Mouse (Mus musculus): ENCODE results near the gene Fuz. TPM values are rescaled to one million over a fixed set of nuclear protein-coding genes. Genes with fewer than 3 reads are reported as not detected.
A peak's percentile ranks its signal among the peaks of the same experiment; 100 is the strongest.
"Not testable (repeated sequence)": the region's sequence is repeated elsewhere in the genome, so short reads cannot be mapped to it uniquely, and the experiment has no call there.

The Fuz gene
- polyA plus RNA-seq, 1 experiment from 2014 or later: 18.7 TPM

GRCm38 (mm10) chr7:44871774-44872173, 24.1 kb upstream of the Fuz start:
- not testable (repeated sequence) for H3K9me3 ChIP-seq (ENCODE audit: control insufficient read depth, low read length); H3K27ac ChIP-seq (ENCODE audit: low read depth, low read length); H3K36me3 ChIP-seq (ENCODE audit: control insufficient read depth, insufficient read depth, low read length); H3K4me3 ChIP-seq (ENCODE audit: low read depth, low read length); H3K4me2 ChIP-seq (ENCODE audit: low read depth); ATAC-seq (ENCODE audit: insufficient read depth, low FRiP score, low TSS enrichment); DNase-seq (ENCODE audit: low spot score); H3K9ac ChIP-seq (ENCODE audit: low read length); H3K27me3 ChIP-seq (ENCODE audit: control insufficient read depth, insufficient read depth, low read length)
- peaks cover 19% of the 10 kb centered on the region for H3K4me1 ChIP-seq (ENCODE audit: control insufficient read depth, insufficient read depth, low read length)
- 83% methylated on average over 2 of the region's 2 CpGs for WGBS

- Histone ChIP-seq H3K4me1 (ENCODE audit: control insufficient read depth, insufficient read depth, low read length) (no peaks in the 10 kb centered on the region), H3K4me2 (ENCODE audit: low read depth) (no peak overlapping the region), H3K4me3 (ENCODE audit: low read depth, low read length) (no peak overlapping the region), H3K27me3 (ENCODE audit: control insufficient read depth, insufficient read depth, low read length) (no peaks in the 10 kb centered on the region), H3K9ac (ENCODE audit: low read length) (no peak overlapping the region), H3K36me3 (ENCODE audit: control insufficient read depth, insufficient read depth, low read length) (peaks cover 30% of the 10 kb centered on the region), H3K27ac (ENCODE audit: low read depth, low read length) (no peak overlapping the region), H3K9me3 (ENCODE audit: control insufficient read depth, low read length) (no peaks in the 10 kb centered on the region)
- no peak for ATAC-seq (ENCODE audit: insufficient read depth, low FRiP score, low TSS enrichment)
- DNase-seq (ENCODE audit: low spot score): no peak
- 92% methylated on average over 14 of the region's 14 CpGs for WGBS
Measured at GRCm38 (mm10) chr7:44877833-44878232, 18.0 kb upstream of the Fuz start.

GRCm38 (mm10) chr7:44883036-44883435, 12.8 kb upstream of the Fuz start:
- ATAC-seq (ENCODE audit: insufficient read depth, low FRiP score, low TSS enrichment) (no peak), DNase-seq (ENCODE audit: low spot score) (no peak)
- peaks cover 40% of the 10 kb centered on the region for H3K36me3 ChIP-seq (ENCODE audit: control insufficient read depth, insufficient read depth, low read length)
- no peak overlapping the region for H3K27ac ChIP-seq (ENCODE audit: low read depth, low read length)
- WGBS: 93% methylated on average over 3 of the region's 3 CpGs
- H3K27me3 ChIP-seq (ENCODE audit: control insufficient read depth, insufficient read depth, low read length): no peaks in the 10 kb centered on the region
- H3K4me1 ChIP-seq (ENCODE audit: control insufficient read depth, insufficient read depth, low read length): no peaks in the 10 kb centered on the region
- no peak overlapping the region for H3K9ac ChIP-seq (ENCODE audit: low read length)
- H3K4me3 ChIP-seq (ENCODE audit: low read depth, low read length): no peak overlapping the region
- H3K9me3 ChIP-seq (ENCODE audit: control insufficient read depth, low read length): no peaks in the 10 kb centered on the region
- no peak overlapping the region for H3K4me2 ChIP-seq (ENCODE audit: low read depth)

GRCm38 (mm10) chr7:44884637-44885036, 11.2 kb upstream of the Fuz start:
- 96% methylated on average over 5 of the region's 5 CpGs for WGBS
- Histone ChIP-seq H3K9me3 (ENCODE audit: control insufficient read depth, low read length) (no peaks in the 10 kb centered on the region), H3K9ac (ENCODE audit: low read length) (no peak overlapping the region), H3K27ac (ENCODE audit: low read depth, low read length) (no peak overlapping the region), H3K4me3 (ENCODE audit: low read depth, low read length) (no peak overlapping the region), H3K36me3 (ENCODE audit: control insufficient read depth, insufficient read depth, low read length) (peaks cover 40% of the 10 kb centered on the region), H3K27me3 (ENCODE audit: control insufficient read depth, insufficient read depth, low read length) (no peaks in the 10 kb centered on the region), H3K4me1 (ENCODE audit: control insufficient read depth, insufficient read depth, low read length) (no peaks in the 10 kb centered on the region), H3K4me2 (ENCODE audit: low read depth) (no peak overlapping the region)
- DNase-seq (ENCODE audit: low spot score): no peak
- no peak for ATAC-seq (ENCODE audit: insufficient read depth, low FRiP score, low TSS enrichment)

- WGBS: 89% methylated on average over 7 of the region's 7 CpGs
- Histone ChIP-seq H3K36me3 (ENCODE audit: control insufficient read depth, insufficient read depth, low read length) (peaks cover 25% of the 10 kb centered on the region), H3K4me1 (ENCODE audit: control insufficient read depth, insufficient read depth, low read length) (peaks cover 8% of the 10 kb centered on the region), H3K9me3 (ENCODE audit: control insufficient read depth, low read length) (no peaks in the 10 kb centered on the region), H3K9ac (ENCODE audit: low read length) (no peak overlapping the region), H3K27ac (ENCODE audit: low read depth, low read length) (no peak overlapping the region), H3K27me3 (ENCODE audit: control insufficient read depth, insufficient read depth, low read length) (no peaks in the 10 kb centered on the region), H3K4me3 (ENCODE audit: low read depth, low read length) (no peak overlapping the region), H3K4me2 (ENCODE audit: low read depth) (no peak overlapping the region)
- no peak for DNase-seq (ENCODE audit: low spot score)
- ATAC-seq (ENCODE audit: insufficient read depth, low FRiP score, low TSS enrichment): no peak
Measured at GRCm38 (mm10) chr7:44886964-44887363, 8.9 kb upstream of the Fuz start.

- Histone ChIP-seq H3K36me3 (ENCODE audit: control insufficient read depth, insufficient read depth, low read length) (peaks cover 18% of the 10 kb centered on the region), H3K4me1 (ENCODE audit: control insufficient read depth, insufficient read depth, low read length) (peaks cover 14% of the 10 kb centered on the region), H3K4me3 (ENCODE audit: low read depth, low read length) (no peak overlapping the region), H3K27me3 (ENCODE audit: control insufficient read depth, insufficient read depth, low read length) (no peaks in the 10 kb centered on the region), H3K9me3 (ENCODE audit: control insufficient read depth, low read length) (no peaks in the 10 kb centered on the region), H3K4me2 (ENCODE audit: low read depth) (no peak overlapping the region), H3K27ac (ENCODE audit: low read depth, low read length) (no peak overlapping the region), H3K9ac (ENCODE audit: low read length) (no peak overlapping the region)
- DNase-seq (ENCODE audit: low spot score) (no peak), ATAC-seq (ENCODE audit: insufficient read depth, low FRiP score, low TSS enrichment) (no peak)
- 94% methylated on average over 13 of the region's 13 CpGs for WGBS
Measured at GRCm38 (mm10) chr7:44888256-44889105, 7.4 kb upstream of the Fuz start.

- WGBS: 88% methylated on average over 6 of the region's 7 CpGs
Measured at GRCm38 (mm10) chr7:44890180-44890579, 5.7 kb upstream of the Fuz start.

GRCm38 (mm10) chr7:44890737-44891136, 5.1 kb upstream of the Fuz start:
- Histone ChIP-seq H3K27me3 (ENCODE audit: control insufficient read depth, insufficient read depth, low read length) (no peaks in the 10 kb centered on the region), H3K9me3 (ENCODE audit: control insufficient read depth, low read length) (no peaks in the 10 kb centered on the region), H3K4me3 (ENCODE audit: low read depth, low read length) (peak overlapping the region; percentile 81; the same call in 1 of the 2 replicates), H3K27ac (ENCODE audit: low read depth, low read length) (no peak overlapping the region), H3K4me1 (ENCODE audit: control insufficient read depth, insufficient read depth, low read length) (peaks cover 17% of the 10 kb centered on the region), H3K36me3 (ENCODE audit: control insufficient read depth, insufficient read depth, low read length) (peaks cover 6% of the 10 kb centered on the region; the same call in 1 of the 2 replicates), H3K9ac (ENCODE audit: low read length) (0 out of 2 replicates have a peak overlapping the region, but pooled peaks have one; percentile 88), H3K4me2 (ENCODE audit: low read depth) (peak overlapping the region; percentile 75)
- no peak for DNase-seq (ENCODE audit: low spot score)
- no peak for ATAC-seq (ENCODE audit: insufficient read depth, low FRiP score, low TSS enrichment)
- WGBS: 94% methylated on average over 4 of the region's 4 CpGs

More at GRCm38 (mm10) chr7:44890180-44890579, 5.7 kb upstream of the Fuz start:
- H3K4me2 ChIP-seq (ENCODE audit: low read depth): no peak overlapping the region
- peaks cover 16% of the 10 kb centered on the region for H3K4me1 ChIP-seq (ENCODE audit: control insufficient read depth, insufficient read depth, low read length)
- no peaks in the 10 kb centered on the region for H3K9me3 ChIP-seq (ENCODE audit: control insufficient read depth, low read length)
- DNase-seq (ENCODE audit: low spot score) (no peak), ATAC-seq (ENCODE audit: insufficient read depth, low FRiP score, low TSS enrichment) (no peak)
- H3K4me3 ChIP-seq (ENCODE audit: low read depth, low read length): no peak overlapping the region
- no peak overlapping the region for H3K27ac ChIP-seq (ENCODE audit: low read depth, low read length)
- no peaks in the 10 kb centered on the region for H3K27me3 ChIP-seq (ENCODE audit: control insufficient read depth, insufficient read depth, low read length)
- peaks cover 8% of the 10 kb centered on the region for H3K36me3 ChIP-seq (ENCODE audit: control insufficient read depth, insufficient read depth, low read length)
- no peak overlapping the region for H3K9ac ChIP-seq (ENCODE audit: low read length)

- Histone ChIP-seq H3K9ac (ENCODE audit: low read length) (peak overlapping the region; percentile 88), H3K4me1 (ENCODE audit: control insufficient read depth, insufficient read depth, low read length) (peaks cover 17% of the 10 kb centered on the region), H3K27ac (ENCODE audit: low read depth, low read length) (no peak overlapping the region; the same call in 1 of the 2 replicates), H3K4me3 (ENCODE audit: low read depth, low read length) (peak overlapping the region; percentile 81), H3K4me2 (ENCODE audit: low read depth) (peak overlapping the region; percentile 75), H3K27me3 (ENCODE audit: control insufficient read depth, insufficient read depth, low read length) (no peaks in the 10 kb centered on the region), H3K36me3 (ENCODE audit: control insufficient read depth, insufficient read depth, low read length) (peaks cover 6% of the 10 kb centered on the region; the same call in 1 of the 2 replicates), H3K9me3 (ENCODE audit: control insufficient read depth, low read length) (no peaks in the 10 kb centered on the region)
- 27% methylated on average over 6 of the region's 6 CpGs for WGBS
- DNase-seq (ENCODE audit: low spot score): no peak
- ATAC-seq (ENCODE audit: insufficient read depth, low FRiP score, low TSS enrichment): no peak
Measured at GRCm38 (mm10) chr7:44891611-44892010, 4.3 kb upstream of the Fuz start.
